Mouse (Mus musculus) kidney, postnatal 25 days (tissue): ENCODE data around the gene Usp7.

Experiments
- DNase-seq, 2 experiments: peaks; one replicate each; pipeline ENCODE4 v3.0.0; 2021; ENCODE audit warnings: mixed read lengths in 2 of 2

The Usp7 gene

DNA sequence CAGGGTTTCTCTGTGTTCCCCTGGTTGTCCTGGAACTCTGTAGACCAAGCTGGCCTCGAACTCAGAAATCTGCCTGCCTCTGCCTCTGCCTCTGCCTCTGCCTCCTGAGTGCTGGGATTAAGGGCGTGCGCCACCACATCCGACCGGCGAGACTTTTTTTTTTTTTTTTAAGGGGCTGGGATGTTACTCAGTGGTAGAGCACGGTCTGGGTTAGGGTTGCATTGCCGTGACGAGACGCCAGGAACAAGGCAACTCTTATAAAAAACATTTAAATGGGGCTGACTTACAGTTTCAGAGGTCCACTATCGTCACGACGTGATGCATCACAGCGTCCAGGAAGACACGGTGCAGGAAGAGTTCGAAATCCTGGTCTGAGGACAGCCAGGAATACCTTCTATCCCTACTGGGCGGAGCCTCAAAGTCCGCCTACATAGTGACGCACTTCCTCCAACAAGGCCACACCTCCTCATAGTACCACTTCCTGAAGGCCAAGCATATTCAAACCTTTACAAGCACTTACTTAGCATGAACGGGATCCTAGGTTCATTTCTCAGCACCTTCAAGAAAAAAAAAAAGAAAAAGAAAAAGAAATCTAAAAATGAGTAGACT is at the start of gene Usp7:
Gene Usp7 (minus strand): TSS at position 360 of the 609 bp plus-strand sequence.
- no peak for DNase-seq

DNA sequence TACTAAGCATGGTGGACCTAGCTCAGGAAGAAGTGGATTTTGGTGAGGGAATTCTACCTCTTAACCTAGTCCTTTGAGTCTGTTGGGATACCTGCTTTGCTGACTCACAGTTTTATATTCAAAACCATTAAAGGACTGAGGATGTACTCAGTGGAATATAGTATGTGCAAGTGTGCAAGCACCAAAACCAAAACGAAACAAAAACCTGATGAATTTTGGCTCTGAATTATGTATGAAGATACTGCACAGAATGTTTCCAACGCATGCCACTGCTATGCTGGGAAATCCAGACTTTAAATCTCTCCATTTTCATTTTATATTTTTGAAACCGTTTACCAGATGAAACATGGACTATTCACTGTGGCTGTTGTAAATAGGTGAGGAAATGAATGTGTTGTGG is 48.4 kb upstream of the Usp7 start:
- DNase-seq = no peak

GRCm38 (mm10) chr16:8838921-8839320 is 46.8 kb upstream of the Usp7 start:
- DNase-seq = no peak

GRCm38 (mm10) chr16:8837595-8837994 is 45.5 kb upstream of the Usp7 start:
- no peak for DNase-seq

DNA sequence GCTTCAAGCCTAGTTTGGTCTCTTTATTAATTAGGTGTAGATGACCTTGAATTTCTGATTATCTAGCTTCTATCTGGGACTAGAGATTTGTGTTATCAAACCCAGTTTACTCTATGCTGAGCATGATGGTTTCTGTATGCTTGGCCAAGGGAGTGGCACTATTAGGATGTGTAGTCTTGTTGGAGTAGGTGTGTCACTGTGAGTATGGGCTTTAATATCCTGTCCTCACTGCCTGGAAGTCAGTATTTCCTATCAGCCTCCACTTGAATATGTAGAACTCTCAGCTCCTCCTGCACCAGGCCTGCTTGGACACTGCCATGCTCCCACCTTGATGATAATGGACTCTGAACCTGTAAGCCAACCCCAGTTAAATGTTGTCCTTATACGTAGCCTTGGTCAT is 44.8 kb upstream of the Usp7 start:
- DNase-seq = no peak

DNA sequence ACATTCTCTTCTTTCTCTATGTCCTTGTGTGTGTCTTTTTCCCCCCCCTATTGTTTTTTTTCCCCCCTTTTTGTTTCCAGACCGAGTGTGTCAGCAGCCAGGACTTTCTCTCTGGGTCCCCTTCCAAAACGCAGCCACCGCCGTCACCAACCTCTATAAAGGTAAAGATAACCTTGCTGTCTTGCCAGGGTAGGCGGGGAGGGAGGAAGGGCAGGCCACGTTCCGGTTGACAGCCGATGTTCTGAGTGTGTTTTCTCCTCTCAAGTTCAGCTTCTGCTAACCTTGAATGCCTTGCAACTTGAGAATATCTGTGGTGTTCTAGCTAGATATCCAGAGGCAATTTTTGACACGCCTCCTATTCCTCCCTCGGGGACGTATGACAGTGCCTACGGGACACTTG is 39.1 kb upstream of the Usp7 start:
- DNase-seq = peak; percentile 49 to 66

DNA sequence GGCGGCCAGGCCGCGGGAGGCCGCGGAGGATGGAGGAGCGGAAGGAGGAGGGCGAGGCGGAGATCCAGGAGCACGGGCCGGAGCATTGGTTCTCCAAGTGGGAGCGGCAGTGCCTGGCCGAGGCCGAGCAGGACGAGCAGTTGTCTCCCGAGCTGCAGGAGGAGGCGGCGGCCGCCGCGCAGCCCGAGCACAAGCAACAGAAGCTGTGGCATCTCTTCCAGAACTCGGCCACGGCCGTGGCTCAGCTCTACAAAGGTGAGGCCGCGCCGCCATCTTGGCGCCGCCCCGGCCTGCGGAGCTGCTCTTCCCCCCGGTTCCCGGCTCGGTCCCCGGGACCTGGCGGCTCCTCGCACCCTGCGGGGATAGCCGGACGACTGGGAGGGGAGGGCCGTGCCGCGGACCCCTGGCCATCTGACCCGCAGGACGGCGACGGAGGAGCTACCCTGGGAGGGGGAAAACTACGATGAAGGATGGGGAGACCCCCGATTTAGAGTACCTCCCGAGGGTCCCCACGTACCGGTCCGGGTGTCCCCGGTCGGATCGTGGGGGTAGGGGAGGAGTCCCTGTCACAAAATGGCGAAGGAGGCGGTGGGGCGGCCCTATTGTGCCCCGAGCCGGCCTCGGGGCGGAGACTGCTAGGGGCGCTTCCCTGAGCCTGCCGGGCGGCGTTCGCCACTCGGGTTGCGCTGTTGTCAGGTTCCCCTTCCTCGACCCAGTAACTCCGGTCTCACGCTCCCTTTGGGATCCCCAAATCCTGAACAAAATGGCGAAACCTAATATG is 38.5 kb upstream of the Usp7 start:
- peak; percentile 74 to 87 for DNase-seq

DNA sequence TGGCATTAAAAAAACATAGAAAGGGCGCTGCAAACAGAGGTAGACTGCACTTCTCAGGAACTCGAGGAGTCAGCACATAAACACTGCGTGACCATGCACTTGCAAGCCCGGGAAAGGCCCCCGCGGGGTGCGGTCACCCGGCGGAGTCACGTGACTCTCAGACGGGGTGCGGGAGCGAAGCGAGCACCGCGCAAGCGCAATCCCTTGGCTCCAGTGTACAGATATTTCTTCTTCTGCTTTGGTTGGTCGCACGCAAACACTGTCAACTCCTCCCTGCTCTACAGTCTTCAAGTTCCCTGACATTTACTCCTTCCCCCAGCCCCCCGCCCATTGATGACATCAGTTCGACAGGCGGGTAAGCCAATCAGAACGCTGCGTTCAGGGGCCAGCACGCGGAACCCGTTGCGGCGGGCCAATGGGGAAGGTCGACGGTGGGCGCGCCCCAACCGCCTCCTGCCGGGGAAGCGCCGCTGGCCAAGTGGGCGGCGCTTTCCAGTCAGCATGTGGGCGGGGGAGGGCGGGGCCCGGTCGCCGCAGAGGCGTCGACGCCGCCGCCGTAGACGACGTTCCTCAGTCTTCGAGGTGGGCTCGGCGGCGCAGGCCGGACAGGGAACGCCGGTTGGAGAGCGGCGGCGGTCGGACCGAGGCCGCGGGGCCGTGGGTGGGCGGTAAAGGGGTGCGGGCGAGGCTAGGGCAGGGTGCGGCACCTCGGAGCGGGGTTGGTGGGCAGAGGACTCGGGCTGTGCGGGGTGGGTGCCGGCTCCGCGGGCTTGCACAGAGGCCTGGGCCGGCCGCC is 37.7 kb upstream of the Usp7 start, which contains the start of gene 1810013L24Rik:
Gene 1810013L24Rik (plus strand): TSS at position 537 of the 796 bp plus-strand sequence.
- DNase-seq = peak; percentile 97 to 99

GRCm38 (mm10) chr16:8828636-8829563 is 36.8 kb upstream of the Usp7 start:
- DNase-seq = peak; percentile 69 to 90

DNA sequence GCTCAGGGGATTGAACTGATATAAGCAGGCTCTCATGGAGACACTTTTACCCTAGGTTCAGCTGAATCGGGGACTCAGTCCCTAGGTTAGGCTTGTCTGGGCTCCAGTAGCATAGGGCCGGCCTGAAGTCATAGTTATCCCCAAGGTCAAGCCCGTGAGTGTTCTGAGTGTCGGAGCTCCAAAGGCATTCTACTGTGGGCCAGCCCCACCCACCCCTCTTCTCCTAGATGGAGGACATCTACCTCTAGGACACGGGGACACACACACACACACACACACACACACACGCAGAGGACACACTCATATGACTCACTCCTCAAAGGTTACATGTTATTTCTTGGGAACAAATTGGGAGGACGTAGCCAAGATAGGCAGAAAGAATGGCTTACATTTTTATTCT is 35.3 kb upstream of the Usp7 start:
- DNase-seq = no peak

GRCm38 (mm10) chr16:8823661-8824060 is 31.6 kb upstream of the Usp7 start:
- DNase-seq = no peak

DNA sequence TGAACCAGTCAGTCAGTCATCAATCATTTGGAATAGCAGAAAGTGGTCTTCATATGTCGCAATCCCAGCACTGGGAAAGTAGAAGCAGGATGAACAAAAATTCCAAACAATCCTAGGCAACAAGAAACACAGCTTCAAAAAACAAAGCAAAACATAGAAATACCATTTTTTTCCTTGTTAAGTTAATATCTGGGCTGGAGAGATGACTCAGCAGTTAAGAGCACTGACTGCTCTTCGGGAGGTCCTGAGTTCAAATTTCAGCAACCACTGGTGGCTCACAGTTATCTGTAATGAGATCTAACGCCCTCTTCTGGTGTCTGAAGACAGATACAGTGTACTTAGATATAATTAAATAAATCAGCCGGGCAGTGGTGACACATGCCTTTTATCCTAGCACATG is 30.5 kb upstream of the Usp7 start:
- no peak for DNase-seq

DNA sequence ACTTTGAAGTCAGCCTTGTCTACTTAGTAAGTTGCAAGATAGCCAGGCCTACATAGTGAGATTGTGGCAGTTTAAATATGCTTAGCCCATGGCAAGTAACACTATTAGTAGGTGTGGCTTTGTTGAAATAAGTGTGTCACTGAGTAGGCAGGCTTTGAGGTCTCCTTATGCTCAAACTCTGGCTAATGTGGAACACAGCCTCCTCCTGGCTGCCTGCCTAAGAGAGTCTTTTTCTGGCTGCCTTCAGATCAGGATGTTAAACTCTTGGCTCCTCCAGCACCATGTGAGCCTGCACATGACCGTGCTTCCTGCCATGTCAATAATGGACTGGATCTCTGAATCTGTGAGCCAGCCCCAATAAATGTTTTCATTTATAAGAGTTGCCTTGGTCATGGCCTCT is 29.3 kb upstream of the Usp7 start:
- DNase-seq = peak; percentile 36 to 68

- no peak for DNase-seq
These were observed 25.8 kb upstream of the Usp7 start for GRCm38 (mm10) chr16:8817872-8818271.

DNA sequence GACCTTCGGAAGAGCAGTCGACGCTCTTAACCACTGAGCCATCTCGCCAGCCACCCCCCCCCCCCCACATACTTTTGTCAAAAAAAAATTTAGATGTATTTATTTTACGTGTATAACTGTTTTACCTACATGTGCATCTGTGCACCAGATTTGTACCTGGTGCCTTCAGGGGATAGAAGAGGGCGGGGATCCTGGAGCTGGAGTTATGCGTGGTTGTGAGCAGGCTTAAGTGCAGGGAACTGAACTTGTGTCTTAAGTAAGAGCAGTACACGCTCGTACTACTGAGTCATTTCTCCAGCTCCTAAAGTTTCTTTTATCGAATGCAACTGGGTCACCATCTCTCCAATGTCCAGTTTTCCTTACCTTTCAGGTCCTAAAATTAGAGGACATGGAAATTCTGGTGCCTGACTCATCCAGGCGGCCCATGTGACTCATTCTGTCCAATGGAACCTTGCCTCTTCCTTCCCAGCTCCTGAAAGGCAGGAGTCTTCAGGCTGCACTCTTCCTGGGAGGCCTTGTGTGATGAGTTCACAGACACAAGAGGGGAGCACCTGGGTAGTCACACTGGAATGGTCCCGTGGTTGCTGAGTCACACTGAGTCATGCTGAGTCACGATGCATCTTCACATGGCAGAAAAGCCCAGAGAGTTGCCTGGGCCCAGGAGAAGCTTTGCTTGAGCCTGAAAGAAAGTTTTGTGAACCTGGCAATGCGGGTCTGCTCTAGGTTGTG is 18.5 kb upstream of the Usp7 start:
- DNase-seq = no peak

DNA sequence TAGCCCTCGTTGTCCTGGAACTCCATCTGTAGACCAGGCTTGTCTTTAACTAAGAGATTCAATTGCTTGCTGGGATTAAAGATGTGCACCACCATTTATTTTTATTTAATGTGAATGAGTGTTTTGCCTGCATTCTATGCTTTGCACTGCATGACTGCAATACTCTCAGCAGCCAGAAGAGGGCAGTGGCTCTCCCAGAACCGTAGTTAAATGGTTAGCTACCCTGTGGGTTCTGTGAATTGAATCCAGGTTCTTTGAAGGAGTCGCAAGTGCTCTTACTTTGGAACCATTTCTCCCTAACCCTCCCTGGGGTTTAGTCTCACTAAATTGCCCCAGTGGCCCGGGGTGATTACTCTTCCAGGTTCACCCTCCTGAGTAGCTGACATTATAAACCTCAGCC is 14.6 kb upstream of the Usp7 start:
- peak; percentile 38 to 59 for DNase-seq

DNA sequence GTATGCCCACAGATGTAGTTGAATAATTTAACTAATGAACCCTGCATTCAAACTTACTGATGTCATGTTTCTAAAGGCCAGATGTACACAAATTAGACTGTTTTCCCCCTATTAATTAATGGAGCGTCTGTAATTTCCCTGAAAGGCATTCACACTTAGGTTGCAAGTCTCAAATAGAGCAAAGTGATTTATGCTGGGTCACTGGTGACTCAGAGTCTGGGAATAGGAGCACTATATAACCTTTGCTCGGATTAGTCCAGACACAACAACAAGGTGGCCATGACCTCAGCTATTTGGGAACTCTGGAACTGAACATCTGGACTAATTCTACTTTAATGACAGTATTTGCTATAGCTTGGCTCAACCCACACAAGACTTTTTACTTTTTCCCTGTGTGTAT is 3.8 kb upstream of the Usp7 start:
- no peak for DNase-seq

- DNase-seq = peak in 1 of 2 experiments; percentile 3
These were observed 2.8 kb upstream of the Usp7 start for GRCm38 (mm10) chr16:8794952-8795351.

GRCm38 (mm10) chr16:8790886-8791285 is 1.2 kb downstream of the Usp7 start:
- no peak for DNase-seq

DNA sequence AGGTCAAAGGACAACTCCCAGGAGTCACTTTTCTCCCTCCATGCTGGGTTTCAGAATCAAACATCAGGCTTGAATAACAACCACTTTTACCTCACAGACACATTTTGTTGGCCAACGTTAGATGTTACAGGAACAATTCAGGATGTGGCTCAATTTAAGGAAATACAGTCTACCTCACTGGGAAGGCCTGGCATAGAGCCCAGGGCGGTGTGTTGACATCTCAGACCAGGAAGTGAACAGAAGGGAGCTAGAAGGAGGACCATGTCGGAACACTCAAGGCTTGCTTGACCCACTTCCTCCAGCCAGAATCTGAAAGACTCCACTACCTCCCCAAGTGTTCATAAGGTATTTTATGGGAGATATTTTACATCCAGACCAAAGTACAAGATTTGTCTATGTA is 7.4 kb downstream of the Usp7 start:
- peak; percentile 68 to 77 for DNase-seq

- DNase-seq = no peak
These were observed 8.8 kb downstream of the Usp7 start for GRCm38 (mm10) chr16:8783198-8783913.
